Mouse (Mus musculus) kidney, embryonic 16.5 days (tissue): Measurements from ENCODE around the gene Pald1. TPM values are rescaled to one million over a fixed set of nuclear protein-coding genes. Genes with fewer than 3 reads are reported as not detected.

ENCODE experiments used
- ATAC-seq: fragments of 200-750 bp; cut with Nextera tagmentation; 2 replicates; pipeline ENCODE4 v1.8.0; 2017; ENCODE audit warnings: moderate TSS enrichment; ENCODE audit not compliant: low FRiP score, low TSS enrichment
- H3K27ac ChIP-seq: fragments of 300-500 bp; sonication (generic); 2 replicates; pipeline ENCODE4 v1.5.1; 2014; ENCODE audit warnings: low read length
- H3K27me3 ChIP-seq: fragments of 300-500 bp; sonication (generic); 2 replicates; pipeline ENCODE4 v1.6.1; 2014; ENCODE audit warnings: low read length, control low read depth, mixed read lengths; ENCODE audit not compliant: insufficient read depth
- H3K36me3 ChIP-seq: fragments of 300-500 bp; sonication (generic); 2 replicates; pipeline ENCODE4 v1.6.1; 2014; ENCODE audit warnings: low read length, control low read depth, mixed read lengths; ENCODE audit not compliant: insufficient read depth
- H3K4me1 ChIP-seq: fragments of 300-500 bp; sonication (generic); 2 replicates; pipeline ENCODE4 v1.6.1; 2014; ENCODE audit warnings: low read length, control low read depth, mixed read lengths; ENCODE audit not compliant: insufficient read depth
- H3K4me2 ChIP-seq: fragments of 300-500 bp; sonication (generic); replicated peaks from 2 replicates; pipeline ENCODE4 v1.6.1; 2014; ENCODE audit warnings: low read depth, low read length
- H3K4me3 ChIP-seq: fragments of 300-500 bp; sonication (generic); 2 replicates; pipeline ENCODE4 v1.5.1; 2014; ENCODE audit warnings: mild to moderate bottlenecking, low read length
- H3K9ac ChIP-seq: fragments of 300-500 bp; sonication (generic); replicated peaks from 2 replicates; pipeline ENCODE4 v1.6.1; 2014; ENCODE audit warnings: low read length
- H3K9me3 ChIP-seq: fragments of 300-500 bp; sonication (generic); 2 replicates; pipeline ENCODE4 v1.6.1; 2016; ENCODE audit warnings: low read length, control low read depth
- WGBS: fragments of 180-500 bp; shearing (Covaris S2); extraction: QIAGEN DNeasy Blood & Tissue Kit; methylation state at CpG from one replicate; pipeline ENCODE4 v1.1.7; 2014; 5-methylcytosine and 5-hydroxymethylcytosine counted together
- polyA plus RNA-seq: library from polyadenylated mRNA; unstranded; fragments of >200 nt; fragmentation: Nextera tagmentation; extraction: Ambion mirVana; gene quantifications from 2 replicates; pipeline ENCODE4 v1.2.1, GENCODE M21; 2015

Pald1 gene
- polyA plus RNA-seq, 1 experiment from 2014 or later, result 39.5 TPM

DNA sequence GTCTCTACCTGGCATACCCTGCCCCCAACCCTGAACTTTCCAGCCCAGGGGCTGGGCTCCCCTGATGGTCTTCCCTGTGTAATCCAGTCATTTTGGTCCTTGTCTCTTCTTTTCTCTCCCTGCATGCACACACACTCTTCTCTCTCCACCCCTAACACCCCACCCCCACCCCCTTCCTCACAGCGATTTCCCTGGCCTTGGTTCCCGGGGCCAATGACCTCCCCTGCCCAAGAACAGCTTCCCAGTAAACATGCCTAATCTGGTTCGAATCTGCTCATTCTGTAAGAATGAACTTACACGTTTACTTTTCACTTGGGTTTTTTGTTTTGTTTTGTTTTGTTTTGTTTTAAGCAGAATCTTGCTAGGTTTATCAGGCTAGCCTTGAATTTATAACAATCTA, 26.4 kb upstream of the Pald1 start:
- Histone ChIP-seq H3K4me1 (no peaks in the 10 kb centered on the region), H3K27me3 (no peaks in the 10 kb centered on the region), H3K4me3 (no peak overlapping the region), H3K9ac (no peak overlapping the region), H3K9me3 (no peaks in the 10 kb centered on the region), H3K27ac (no peak overlapping the region), H3K36me3 (no peaks in the 10 kb centered on the region), H3K4me2 (no peak overlapping the region)
- 7% methylated on average over 4 of the region's 4 CpGs for WGBS
- no peak for ATAC-seq

- no peak for ATAC-seq
- no peak overlapping the region for H3K9ac ChIP-seq
- H3K27ac ChIP-seq, result no peak overlapping the region
- H3K4me2 ChIP-seq, result no peak overlapping the region
- no peaks in the 10 kb centered on the region for H3K9me3 ChIP-seq
- 14% methylated on average over 10 of the region's 10 CpGs for WGBS
- H3K4me3 ChIP-seq, result no peak overlapping the region
- no peaks in the 10 kb centered on the region for H3K27me3 ChIP-seq
- no peaks in the 10 kb centered on the region for H3K36me3 ChIP-seq
- no peaks in the 10 kb centered on the region for H3K4me1 ChIP-seq
Observed at GRCm38 (mm10) chr10:61405958-61406357, 22.6 kb upstream of the Pald1 start.

GRCm38 (mm10) chr10:61402911-61403310, 19.6 kb upstream of the Pald1 start:
- H3K4me3 ChIP-seq, result no peak overlapping the region
- H3K4me1 ChIP-seq, result no peaks in the 10 kb centered on the region
- H3K36me3 ChIP-seq, result no peaks in the 10 kb centered on the region
- no peak overlapping the region for H3K27ac ChIP-seq
- H3K9ac ChIP-seq, result no peak overlapping the region
- no peaks in the 10 kb centered on the region for H3K9me3 ChIP-seq
- ATAC-seq, result no peak
- no peak overlapping the region for H3K4me2 ChIP-seq
- no peaks in the 10 kb centered on the region for H3K27me3 ChIP-seq
- 92% methylated on average over 2 of the region's 2 CpGs for WGBS

DNA sequence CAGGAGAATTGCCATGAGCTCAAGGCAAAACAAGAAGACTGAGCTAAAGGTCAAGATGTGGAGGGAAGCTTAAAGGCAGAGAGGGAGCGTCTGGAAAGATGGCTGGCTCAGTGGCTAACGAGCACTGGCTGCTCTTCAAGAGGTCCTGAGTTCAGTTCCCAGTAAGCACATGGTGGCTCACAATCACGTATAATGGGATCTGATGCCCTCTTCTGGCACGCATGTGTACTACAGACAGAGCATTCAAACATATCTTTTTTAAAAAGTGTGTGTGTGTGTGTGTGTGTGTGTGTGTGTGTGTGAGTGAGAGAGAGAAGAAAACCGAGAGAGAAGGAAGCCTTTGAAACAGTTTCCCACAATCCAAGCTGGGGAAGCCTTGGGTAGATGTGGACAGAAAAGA, 19.1 kb upstream of the Pald1 start:
- no peak overlapping the region for H3K4me2 ChIP-seq
- H3K36me3 ChIP-seq, result no peaks in the 10 kb centered on the region
- 74% methylated on average over 5 of the region's 5 CpGs for WGBS
- no peaks in the 10 kb centered on the region for H3K9me3 ChIP-seq
- no peak for ATAC-seq
- no peak overlapping the region for H3K4me3 ChIP-seq
- no peaks in the 10 kb centered on the region for H3K4me1 ChIP-seq
- H3K27me3 ChIP-seq, result no peaks in the 10 kb centered on the region
- no peak overlapping the region for H3K9ac ChIP-seq
- H3K27ac ChIP-seq, result no peak overlapping the region

DNA sequence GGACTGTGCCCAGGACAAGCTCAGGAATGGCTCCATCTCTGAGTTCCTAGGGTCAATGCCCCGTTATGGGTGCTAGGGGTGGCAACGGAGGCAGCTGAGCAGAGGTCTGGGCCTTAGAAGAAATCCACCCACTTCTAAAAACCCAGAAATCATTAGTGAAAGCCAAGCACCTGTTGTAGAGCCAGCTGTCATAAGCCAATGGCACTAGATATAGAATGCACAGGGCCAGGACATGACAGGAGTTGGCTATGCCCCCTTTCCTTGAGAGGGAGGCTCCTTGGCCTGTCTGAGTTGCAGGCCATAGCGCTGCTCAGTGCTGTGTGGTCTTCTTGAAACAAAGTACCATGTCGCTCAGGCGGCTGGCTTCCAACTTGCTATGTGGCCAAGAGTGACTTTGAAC, 17.1 kb upstream of the Pald1 start:
- Histone ChIP-seq H3K9me3 (no peaks in the 10 kb centered on the region), H3K4me1 (no peaks in the 10 kb centered on the region), H3K36me3 (no peaks in the 10 kb centered on the region), H3K9ac (no peak overlapping the region), H3K27me3 (no peaks in the 10 kb centered on the region), H3K27ac (no peak overlapping the region), H3K4me3 (no peak overlapping the region), H3K4me2 (no peak overlapping the region)
- 87% methylated on average over 5 of the region's 5 CpGs for WGBS
- no peak for ATAC-seq

DNA sequence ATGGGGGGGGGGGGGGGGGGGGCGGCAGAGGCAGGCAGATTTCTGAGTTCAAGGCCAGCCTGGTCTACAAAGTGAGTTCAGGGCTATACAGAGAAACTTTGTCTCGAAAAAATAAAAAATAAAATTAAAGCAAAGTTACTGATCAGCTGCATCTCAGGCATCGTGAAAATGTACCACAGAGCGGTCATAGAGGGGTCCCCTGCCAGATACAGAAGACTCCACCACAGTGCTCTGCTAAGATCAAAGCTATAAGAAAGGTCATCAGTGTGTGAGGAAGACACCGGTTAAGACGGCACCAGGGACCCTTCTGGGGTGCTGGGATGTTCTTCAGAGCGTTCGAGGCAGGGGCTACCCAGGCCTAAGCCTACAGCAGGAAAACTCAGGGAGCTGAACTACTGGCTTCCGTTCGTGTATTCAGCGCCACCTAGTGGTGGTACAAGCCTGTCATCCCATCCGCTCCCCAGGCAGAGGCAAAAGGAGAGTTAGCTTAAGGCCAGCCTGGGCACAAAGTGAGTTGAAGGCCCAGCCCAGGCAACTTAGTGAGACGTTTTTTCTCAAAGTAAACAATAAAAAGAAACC, 15.9 kb upstream of the Pald1 start:
- H3K27ac ChIP-seq, result no peak overlapping the region
- no peaks in the 10 kb centered on the region for H3K27me3 ChIP-seq
- H3K9ac ChIP-seq, result no peak overlapping the region
- H3K4me2 ChIP-seq, result no peak overlapping the region
- H3K9me3 ChIP-seq, result no peaks in the 10 kb centered on the region
- 19% methylated on average over 12 of the region's 13 CpGs for WGBS
- H3K4me1 ChIP-seq, result no peaks in the 10 kb centered on the region; the same call in 1 of the 2 replicates
- H3K36me3 ChIP-seq, result no peaks in the 10 kb centered on the region
- peak; percentile 91 for ATAC-seq
- H3K4me3 ChIP-seq, result no peak overlapping the region

DNA sequence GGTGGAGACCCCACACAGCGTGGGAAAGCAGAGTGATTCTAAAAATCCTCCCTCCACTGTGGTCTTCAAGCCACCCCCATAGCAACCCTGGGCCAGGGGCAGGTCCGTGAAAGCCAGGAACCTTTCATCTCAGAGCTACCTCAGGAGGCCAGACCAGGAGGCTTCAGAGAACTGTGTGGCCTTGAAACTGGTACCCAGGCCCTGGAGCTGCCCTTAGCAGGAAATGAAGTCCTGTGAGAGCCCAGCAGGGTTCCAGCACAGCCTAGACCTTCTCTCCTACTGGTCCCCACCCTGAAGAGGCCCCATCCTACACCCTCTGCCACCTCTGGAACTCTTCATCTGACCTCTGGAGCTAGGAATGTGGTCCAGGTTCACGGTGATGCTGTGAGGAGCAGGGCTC, 14.8 kb upstream of the Pald1 start:
- WGBS, result 51% methylated on average over 3 of the region's 3 CpGs
- H3K36me3 ChIP-seq, result no peaks in the 10 kb centered on the region
- ATAC-seq, result no peak
- no peak overlapping the region for H3K27ac ChIP-seq
- H3K4me2 ChIP-seq, result no peak overlapping the region
- H3K4me3 ChIP-seq, result no peak overlapping the region
- H3K9me3 ChIP-seq, result no peaks in the 10 kb centered on the region
- no peak overlapping the region for H3K9ac ChIP-seq
- H3K27me3 ChIP-seq, result no peaks in the 10 kb centered on the region
- no peaks in the 10 kb centered on the region; the same call in 1 of the 2 replicates for H3K4me1 ChIP-seq

DNA sequence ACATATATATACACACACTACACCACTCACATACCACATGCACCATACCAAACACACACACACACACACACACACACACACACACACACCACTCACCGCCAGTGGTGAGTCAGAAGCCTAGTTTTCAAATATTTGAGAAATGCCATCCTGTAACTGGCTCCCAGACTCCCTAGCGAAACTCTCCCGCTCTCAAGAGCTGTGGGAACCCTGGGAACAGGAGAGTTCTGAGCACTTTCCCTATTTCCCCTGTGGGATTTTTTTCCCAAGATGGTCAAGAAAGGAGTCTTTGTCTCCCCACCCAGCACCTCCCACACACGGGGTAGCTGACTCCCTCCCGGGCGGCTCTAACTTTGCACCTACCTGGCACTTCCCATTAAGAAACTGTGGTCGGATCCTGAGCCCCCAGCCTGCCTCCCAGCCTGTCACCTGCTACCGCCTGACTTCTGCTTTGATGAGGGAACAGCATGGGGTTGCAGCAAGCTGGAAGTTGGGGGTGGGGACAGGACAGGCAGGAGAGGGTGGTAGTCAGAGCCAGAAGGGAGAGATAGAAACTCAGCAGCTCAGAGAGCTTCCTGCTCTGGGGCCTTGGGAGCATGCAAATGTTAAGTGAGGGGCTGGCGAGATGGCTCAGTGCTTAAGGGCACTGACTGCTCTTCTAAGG, 11.3 kb upstream of the Pald1 start:
- H3K9ac ChIP-seq, result peak overlapping the region; percentile 39; the same call in 1 of the 2 replicates
- H3K4me3 ChIP-seq, result no peak overlapping the region
- ATAC-seq, result peak; percentile 33; the same call in 1 of the 2 replicates

DNA sequence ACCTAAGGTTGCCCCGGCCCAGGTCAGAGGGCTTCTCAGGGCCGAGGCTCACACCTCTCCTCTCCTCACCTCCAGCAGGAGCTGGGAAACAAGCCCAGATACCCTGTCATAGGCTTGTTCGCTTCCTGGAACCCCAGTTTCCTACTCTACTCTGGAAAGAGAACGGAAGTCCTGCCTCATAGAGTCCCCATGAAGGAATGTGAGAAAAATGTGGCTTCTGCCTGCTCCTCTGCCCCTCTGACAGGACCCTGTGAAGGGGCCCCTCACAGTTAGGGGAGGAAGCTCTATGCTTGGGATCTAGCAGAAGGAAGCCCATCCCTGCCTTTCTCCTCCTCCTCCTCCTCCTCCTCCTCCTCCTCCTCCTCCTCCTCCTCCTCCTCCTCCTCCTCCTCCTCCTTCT, 9.3 kb upstream of the Pald1 start:
- no peaks in the 10 kb centered on the region for H3K9me3 ChIP-seq
- no peak overlapping the region for H3K9ac ChIP-seq
- H3K4me2 ChIP-seq, result no peak overlapping the region
- ATAC-seq, result peak; percentile 50; the same call in 1 of the 2 replicates
- H3K27me3 ChIP-seq, result no peaks in the 10 kb centered on the region
- no peak overlapping the region; the same call in 1 of the 2 replicates for H3K27ac ChIP-seq
- peaks cover 3% of the 10 kb centered on the region; the same call in 1 of the 2 replicates for H3K4me1 ChIP-seq
- H3K36me3 ChIP-seq, result no peaks in the 10 kb centered on the region
- no peak overlapping the region for H3K4me3 ChIP-seq
- WGBS, result 28% methylated on average over 4 of the region's 4 CpGs

More for the DNA sequence above, 11.3 kb upstream of the Pald1 start:
- WGBS, result 19% methylated on average over 9 of the region's 9 CpGs
- Histone ChIP-seq H3K36me3 (no peaks in the 10 kb centered on the region), H3K27me3 (no peaks in the 10 kb centered on the region), H3K27ac (no peak overlapping the region), H3K4me2 (no peak overlapping the region), H3K9me3 (no peaks in the 10 kb centered on the region), H3K4me1 (peaks cover 3% of the 10 kb centered on the region; the same call in 1 of the 2 replicates)

DNA sequence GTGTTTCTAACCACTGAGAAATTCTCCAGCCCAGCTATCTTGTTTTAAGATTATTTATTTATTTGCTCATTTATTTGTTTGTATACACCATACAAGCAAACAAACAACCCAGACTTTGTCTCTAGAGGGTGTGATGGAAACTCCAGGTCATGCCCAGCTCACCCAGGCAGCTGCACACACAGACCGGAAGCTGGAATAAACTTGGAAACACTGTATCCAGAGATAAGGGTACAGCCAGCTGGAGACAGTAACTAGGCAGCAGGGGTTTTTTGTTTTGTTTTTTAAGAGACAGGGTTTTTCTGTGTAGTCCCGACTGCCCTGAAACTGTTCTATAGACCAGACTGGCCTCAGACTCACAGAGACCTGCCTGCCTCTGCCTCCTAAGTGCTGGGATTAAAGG, 6.8 kb upstream of the Pald1 start:
- no peak overlapping the region for H3K4me3 ChIP-seq
- ATAC-seq, result no peak
- no peaks in the 10 kb centered on the region for H3K36me3 ChIP-seq
- no peaks in the 10 kb centered on the region for H3K9me3 ChIP-seq
- no peak overlapping the region for H3K9ac ChIP-seq
- 64% methylated on average over 2 of the region's 2 CpGs for WGBS
- H3K4me2 ChIP-seq, result no peak overlapping the region
- peaks cover 3% of the 10 kb centered on the region; the same call in 1 of the 2 replicates for H3K4me1 ChIP-seq
- no peak overlapping the region for H3K27ac ChIP-seq
- no peaks in the 10 kb centered on the region for H3K27me3 ChIP-seq
